ENCODE assay signal across 16 mouse cellular contexts in the genomic region with DNA sequence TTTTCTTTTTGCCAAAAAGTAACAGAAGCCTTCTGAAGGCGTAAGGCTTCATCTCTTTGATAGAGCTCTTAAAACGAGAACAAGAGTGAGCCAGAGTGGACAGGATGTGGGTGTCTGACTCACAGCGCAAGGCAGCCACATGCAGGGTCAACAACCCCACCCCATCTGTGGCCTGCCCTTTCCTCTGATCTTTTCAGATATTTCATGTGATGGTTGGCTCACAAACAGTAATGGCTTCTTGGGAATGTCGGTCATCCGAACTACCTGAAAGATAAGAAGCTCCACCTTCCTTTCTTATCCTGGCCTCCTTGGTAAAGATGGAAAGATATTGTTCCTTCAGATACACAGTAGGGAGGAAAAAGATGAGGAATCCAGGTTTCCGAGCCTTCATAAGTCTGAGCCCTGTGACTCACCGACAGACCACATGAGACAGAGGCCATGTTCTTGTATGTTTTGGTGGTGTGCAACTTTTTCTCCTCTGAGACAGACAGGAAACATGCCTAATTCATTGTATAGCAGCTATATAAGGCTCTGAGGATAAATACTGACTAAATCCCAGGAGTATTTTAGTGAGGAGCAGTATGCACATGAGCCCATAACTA.
DNase-seq lines count a peak whose midpoint lies in the region; ATAC-seq lines count a peak whose summit lies in the region.
"Had no signal": no experiment of that assay in that cellular context is flagged by ENCODE, and none has a peak within 500 bp of the region (broad histone marks: within the 10 kb centered on the region; RNA-seq: fewer than 3 reads in every experiment).

No protein-coding gene starts in this region.

- peak; percentile 11 for DNase-seq in kidney, adult 9 months
- no peak for DNase-seq in kidney, postnatal 25 days
- DNase-seq in 416B (ENCODE audit: low read depth), result peak; percentile 93
- peak; percentile 22 to 24 for DNase-seq in monocyte, adult 2 months (ENCODE audit: low read depth in 1 of 2, low spot score in 2 of 2)
- no peak for DNase-seq in cerebellum, postnatal 14 days
- DNase-seq in limb, embryonic 10.5 days (ENCODE audit: low spot score), result no peak
- no peak for DNase-seq in thymus, postnatal 4 days
- DNase-seq: cerebellum, adult 18-20 months; embryo, embryonic 11 days; heart, postnatal 14 days; liver; right cerebral cortex, postnatal 25 days had no signal

- ATAC-seq in activated CD4-positive, CD25-positive, alpha-beta regulatory T cell, adult 4 months, result peak; percentile 52

- H3K4me3 ChIP-seq in limb, embryonic 10.5 days, result no peak overlapping the region
- H3K4me3 ChIP-seq: erythroblast, embryonic 14.5 days; left cerebral cortex, adult 2 months; stomach, embryonic 15.5 days had no signal

- H3K9me3 ChIP-seq in limb, embryonic 10.5 days (replicated peaks), result no peaks in the 10 kb centered on the region
- H3K9me3 ChIP-seq: stomach, embryonic 15.5 days had no signal

- no peak overlapping the region for H3K27ac ChIP-seq in limb, embryonic 10.5 days
- H3K27ac ChIP-seq: left cerebral cortex, adult 2 months; stomach, embryonic 15.5 days had no signal

- H3K27me3 ChIP-seq in limb, embryonic 10.5 days (ENCODE audit: low read depth, poor library complexity, severe bottlenecking), result no peaks in the 10 kb centered on the region
- H3K27me3 ChIP-seq: stomach, embryonic 15.5 days had no signal

- WGBS in limb, embryonic 10.5 days, result 79% methylated on average over 7 of the region's 7 CpGs

- no peaks in the 10 kb centered on the region; the same call in 1 of the 2 replicates for H3K4me1 ChIP-seq in limb, embryonic 10.5 days
- H3K4me1 ChIP-seq: stomach, embryonic 15.5 days had no signal

- H3K36me3 ChIP-seq in limb, embryonic 10.5 days, result no peaks in the 10 kb centered on the region
- H3K36me3 ChIP-seq: stomach, embryonic 15.5 days had no signal

Comparison
In these comparisons a context has a peak if more than half of its experiments do, and no peak if none do; other contexts are left out.
1. DNase-seq: peak in kidney, adult 9 months (single experiment), 416B (single experiment) and monocyte, adult 2 months (2 of 2); none in kidney, postnatal 25 days (0 of 2), cerebellum, postnatal 14 days (0 of 2), limb, embryonic 10.5 days (single experiment) and thymus, postnatal 4 days (single experiment).